13 mouse cellular contexts compared by ENCODE assay signal in the genomic region with DNA sequence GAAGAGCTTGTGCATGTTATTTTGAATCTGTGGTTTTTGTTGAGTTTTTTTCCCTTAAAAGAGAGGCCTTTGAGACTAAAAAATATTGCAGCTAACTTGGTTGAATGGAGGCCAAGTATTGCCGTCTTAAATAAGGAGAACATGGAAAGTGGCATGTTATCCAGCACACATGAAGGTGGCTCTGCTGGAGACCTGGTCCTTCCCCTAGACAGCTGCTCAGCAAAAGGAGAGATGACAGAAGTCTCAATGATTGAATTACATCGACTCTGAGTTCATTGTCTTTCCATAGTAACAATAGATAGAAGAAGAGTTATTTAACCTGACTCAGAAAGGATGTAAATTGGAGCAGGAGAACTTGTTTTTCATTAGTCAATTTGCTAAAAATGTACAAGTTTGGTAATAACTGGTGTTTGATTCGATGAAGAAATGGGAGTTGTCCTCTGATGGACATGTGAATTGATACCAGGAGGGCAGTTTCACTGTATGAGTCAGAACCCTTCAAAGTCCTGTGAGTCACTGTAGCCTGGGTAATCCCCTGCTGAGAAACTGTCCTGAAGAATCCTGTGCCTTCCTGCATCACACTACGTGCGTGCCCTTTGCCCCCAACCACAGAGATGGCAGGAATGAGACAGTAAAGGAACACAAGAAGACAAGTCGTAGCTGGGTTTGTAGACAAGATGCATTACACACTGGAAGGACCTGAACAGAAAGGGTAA.
DNase-seq lines count a peak whose midpoint lies in the region; ATAC-seq and TF ChIP-seq lines count a peak whose summit lies in the region.
"Had no signal": no experiment of that assay in that cellular context is flagged by ENCODE, and none has a peak within 500 bp of the region (broad histone marks: within the 10 kb centered on the region; RNA-seq: fewer than 3 reads in every experiment).

No protein-coding gene starts in this region.

- no peaks in the 10 kb centered on the region for H3K36me3 ChIP-seq in kidney, adult 2 months (ENCODE audit: control insufficient read depth, insufficient read depth, low read length)
- no peaks in the 10 kb centered on the region for H3K36me3 ChIP-seq in small intestine, adult 2 months (ENCODE audit: control insufficient read depth, insufficient read depth, low read length)
- no peaks in the 10 kb centered on the region for H3K36me3 ChIP-seq in heart, adult 2 months (ENCODE audit: control insufficient read depth, insufficient read depth, low read length)
- H3K36me3 ChIP-seq: limb, embryonic 13.5 days; midbrain, embryonic 10.5 days had no signal

- no peak overlapping the region for H3K4me3 ChIP-seq in kidney, adult 2 months (ENCODE audit: insufficient read depth, low read depth, low read length)
- H3K4me3 ChIP-seq in embryonic fibroblast, embryonic 13.5 days (ENCODE audit: insufficient read depth, low read length) = no peak overlapping the region
- H3K4me3 ChIP-seq in small intestine, adult 2 months (ENCODE audit: low read depth, low read length) = no peak overlapping the region
- no peak overlapping the region for H3K4me3 ChIP-seq in heart, adult 2 months
- H3K4me3 ChIP-seq: limb, embryonic 13.5 days; midbrain, embryonic 10.5 days had no signal

- peaks cover 12% of the 10 kb centered on the region for H3K4me1 ChIP-seq in kidney, adult 2 months (ENCODE audit: control insufficient read depth, insufficient read depth, low read length)
- peaks cover 9% of the 10 kb centered on the region for H3K4me1 ChIP-seq in embryonic fibroblast, embryonic 13.5 days (ENCODE audit: control insufficient read depth, insufficient read depth, low read length)
- peaks cover 15% of the 10 kb centered on the region; the same call in 1 of the 2 replicates for H3K4me1 ChIP-seq in small intestine, adult 2 months (ENCODE audit: control insufficient read depth, insufficient read depth, insufficient read length, low read length)
- H3K4me1 ChIP-seq in heart, adult 2 months (ENCODE audit: control insufficient read depth, insufficient read depth, low read length) = peaks cover 6% of the 10 kb centered on the region

- DNase-seq in kidney, adult 2 months = peak; percentile 57
- DNase-seq in kidney, postnatal 14 days = no peak
- no peak for DNase-seq in adipocyte (ENCODE audit: low spot score)
- no peak for DNase-seq in heart, adult 2 months
- DNase-seq: cerebellum, adult 8-10 months; lung, embryonic 14.5 days; retina, postnatal 1 day had no signal

- H3K79me2 ChIP-seq in heart, adult 2 months (replicated peaks; ENCODE audit: control insufficient read depth, insufficient read depth, low read length) = peaks cover 3% of the 10 kb centered on the region

- no peak overlapping the region for H3K9ac ChIP-seq in heart, adult 2 months (ENCODE audit: low read depth, low read length)
- H3K9ac ChIP-seq: limb, embryonic 13.5 days; lung, embryonic 14.5 days had no signal

- TF ChIP-seq CTCF in kidney, adult 2 months (conservative IDR thresholded peaks at IDR 0.05; ENCODE audit: insufficient read depth, insufficient read length, low read depth, low read length) = no peak
- TF ChIP-seq CTCF in embryonic fibroblast, embryonic 13.5 days (IDR thresholded peaks at IDR 0.05; ENCODE audit: borderline replicate concordance, insufficient read depth, low read length) = no peak
- no peak for TF ChIP-seq CTCF in small intestine, adult 2 months (IDR thresholded peaks at IDR 0.05; ENCODE audit: extremely low read depth, insufficient read length, insufficient replicate concordance, low read depth, low read length)
- TF ChIP-seq CTCF in heart, adult 2 months (IDR thresholded peaks at IDR 0.05) = no peak

- 68% methylated on average over 6 of the region's 6 CpGs for WGBS in kidney, adult 2 months
- WGBS in small intestine, adult 2 months = 36% methylated on average over 6 of the region's 6 CpGs
- 59% methylated on average over 6 of the region's 6 CpGs for WGBS in heart, adult 2 months

- TF ChIP-seq POLR2A in kidney, adult 2 months (IDR thresholded peaks at IDR 0.05; ENCODE audit: low read depth, low read length) = no peak
- TF ChIP-seq POLR2A in embryonic fibroblast, embryonic 13.5 days (IDR thresholded peaks at IDR 0.05; ENCODE audit: low read depth, low read length) = no peak
- no peak for TF ChIP-seq POLR2A in small intestine, adult 2 months (IDR thresholded peaks at IDR 0.05; ENCODE audit: low read depth, low read length)
- TF ChIP-seq POLR2A in heart, adult 2 months (IDR thresholded peaks at IDR 0.05; ENCODE audit: insufficient read depth, low read depth, low read length) = no peak

- ATAC-seq in CD4-positive, CD25-positive, alpha-beta regulatory T cell, adult 4 months = peak; percentile 96
- ATAC-seq: forebrain, embryonic 14.5 days had no signal

- TF ChIP-seq EP300 in heart, adult 2 months (IDR thresholded peaks at IDR 0.05; ENCODE audit: insufficient read depth, low read depth, low read length) = no peak

- no peaks in the 10 kb centered on the region for H3K27me3 ChIP-seq in kidney, adult 2 months (replicated peaks; ENCODE audit: control insufficient read depth, insufficient read depth, low read length)
- H3K27me3 ChIP-seq in small intestine, adult 2 months (ENCODE audit: control insufficient read depth, insufficient read depth, low read length) = no peaks in the 10 kb centered on the region
- H3K27me3 ChIP-seq in heart, adult 2 months (ENCODE audit: control insufficient read depth, insufficient read depth, low read length) = no peaks in the 10 kb centered on the region
- H3K27me3 ChIP-seq: limb, embryonic 13.5 days had no signal

- intact Hi-C loops in heart, adult 2 months (cut with DNase I) = no loop called here

- H3K27ac ChIP-seq in kidney, adult 2 months (ENCODE audit: insufficient read depth, low read depth, low read length) = no peak overlapping the region; the same call in 1 of the 2 replicates
- H3K27ac ChIP-seq in embryonic fibroblast, embryonic 13.5 days (ENCODE audit: insufficient read depth, low read length) = peak overlapping the region; percentile 43; the same call in 1 of the 2 replicates
- H3K27ac ChIP-seq in small intestine, adult 2 months (ENCODE audit: insufficient read depth, low read depth, low read length) = peak overlapping the region; percentile 82
- no peak overlapping the region for H3K27ac ChIP-seq in heart, adult 2 months
- H3K27ac ChIP-seq: limb, embryonic 13.5 days; midbrain, embryonic 10.5 days had no signal

Comparison
In these comparisons a context has a peak if more than half of its experiments do, and no peak if none do; other contexts are left out.
1. H3K27ac ChIP-seq: peak in embryonic fibroblast, embryonic 13.5 days (single experiment) and small intestine, adult 2 months (single experiment); none in kidney, adult 2 months (single experiment) and heart, adult 2 months (single experiment).